Mouse (Mus musculus) lung, postnatal 0 days (tissue): ENCODE measurements around the gene Gse1.

ENCODE experiments used
- CTCF ChIP-seq: IDR thresholded peaks from 2 replicates; pipeline ENCODE4 v1.5.1; 2016; ENCODE audit warnings: antibody characterized with exemption, mild to moderate bottlenecking
- EP300 ChIP-seq: IDR thresholded peaks from 2 replicates; pipeline ENCODE4 v1.6.1; 2016; ENCODE audit warnings: antibody characterized with exemption, mild to moderate bottlenecking, control low read depth

DNA sequence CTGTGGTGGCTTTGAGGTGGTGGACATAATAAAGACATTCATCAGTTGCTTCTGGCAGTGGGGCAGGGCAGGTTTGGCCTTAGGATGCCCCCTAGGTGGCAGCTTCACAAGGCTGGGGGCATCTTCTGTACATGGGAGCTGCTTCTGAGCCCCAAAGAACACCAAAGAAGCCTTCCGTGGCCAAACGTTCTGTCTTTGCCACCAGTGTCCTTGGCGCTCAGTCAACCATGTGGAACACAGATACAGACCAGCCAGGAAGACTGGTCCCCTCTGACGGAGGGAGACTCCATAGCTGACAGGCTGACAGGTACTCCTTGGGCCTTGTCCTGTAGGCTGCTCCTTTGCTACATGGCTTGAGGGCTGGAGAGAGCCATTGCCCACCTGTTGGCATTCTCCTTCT lies 45.2 kb downstream of the Gse1 start:
- TF ChIP-seq CTCF: no peak
- TF ChIP-seq EP300: no peak
